Mouse (Mus musculus): ENCODE results near the gene Scaf8.
"Not testable (repeated sequence)": the region's sequence is repeated elsewhere in the genome, so short reads cannot be mapped to it uniquely, and the experiment has no call there.

Scaf8 gene

GRCm38 (mm10) chr17:3115380-3115974, 705 bp downstream of the Scaf8 start:
- DNase-seq (ENCODE audit: low spot score in 2 of 2): peak; percentile 33 to 40

DNA sequence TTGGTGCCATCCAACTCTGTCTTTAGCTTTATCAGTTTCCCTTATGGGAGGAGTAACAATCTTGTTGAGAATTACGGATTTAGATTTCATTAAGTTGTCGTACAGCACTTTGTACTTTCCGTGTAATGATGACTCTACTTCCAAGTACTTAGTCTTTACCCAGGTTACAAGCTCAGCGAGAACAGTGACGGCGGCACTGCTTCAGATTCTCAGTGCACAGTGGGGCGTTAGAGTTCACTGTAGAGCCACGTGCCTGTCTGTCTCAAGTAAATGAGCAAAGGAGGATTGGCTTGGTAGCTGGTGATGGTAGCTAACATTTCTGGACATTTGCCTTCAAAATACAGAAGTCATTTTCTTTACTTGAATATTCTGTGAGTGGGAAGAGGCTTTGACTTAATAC, 6.2 kb downstream of the Scaf8 start:
- not testable (repeated sequence) for DNase-seq (ENCODE audit: low spot score in 2 of 2)

DNA sequence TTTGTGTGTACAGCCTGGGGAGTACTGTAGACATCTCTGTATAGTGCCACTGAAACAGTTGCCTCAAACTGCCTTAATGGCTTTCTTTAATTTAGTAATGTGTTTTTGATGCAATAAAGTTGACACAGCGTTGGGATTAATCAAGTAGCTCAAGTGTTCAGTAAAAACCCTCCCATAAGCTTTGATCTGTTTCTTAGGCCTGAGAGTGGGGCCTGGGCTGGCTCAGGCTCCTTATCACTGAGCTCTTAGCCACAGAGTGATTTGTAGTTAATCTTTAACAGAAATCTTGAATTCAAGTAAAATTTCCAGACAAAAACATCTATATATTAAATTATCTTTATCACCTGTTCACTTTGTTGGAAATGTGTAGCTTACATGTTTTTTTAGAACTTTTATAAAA, 8.8 kb downstream of the Scaf8 start:
- DNase-seq (ENCODE audit: low spot score in 2 of 2): not testable (repeated sequence)

DNA sequence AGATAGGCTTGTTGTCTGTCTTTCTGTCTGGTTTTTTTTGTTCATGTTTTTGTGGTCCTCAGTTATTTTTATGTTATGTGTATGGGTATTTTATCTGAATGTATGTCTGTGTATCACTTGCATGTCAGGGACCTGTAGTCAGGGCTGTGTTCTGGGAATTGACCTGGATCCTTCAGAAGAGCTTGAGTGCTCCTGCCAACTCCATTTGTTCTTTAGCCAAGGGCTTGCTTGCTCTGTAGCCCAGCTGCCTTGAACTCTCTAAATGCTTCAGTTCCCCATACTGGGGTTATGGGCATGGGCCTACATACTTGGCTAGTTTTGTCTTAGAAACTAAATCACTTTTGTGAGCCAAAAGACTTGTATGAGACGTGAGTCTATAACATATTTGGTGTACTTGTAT, 13.9 kb downstream of the Scaf8 start:
- DNase-seq (ENCODE audit: low spot score in 2 of 2): no peak

GRCm38 (mm10) chr17:3129791-3130190, 15.0 kb downstream of the Scaf8 start:
- no peak for DNase-seq (ENCODE audit: low spot score in 2 of 2)

DNA sequence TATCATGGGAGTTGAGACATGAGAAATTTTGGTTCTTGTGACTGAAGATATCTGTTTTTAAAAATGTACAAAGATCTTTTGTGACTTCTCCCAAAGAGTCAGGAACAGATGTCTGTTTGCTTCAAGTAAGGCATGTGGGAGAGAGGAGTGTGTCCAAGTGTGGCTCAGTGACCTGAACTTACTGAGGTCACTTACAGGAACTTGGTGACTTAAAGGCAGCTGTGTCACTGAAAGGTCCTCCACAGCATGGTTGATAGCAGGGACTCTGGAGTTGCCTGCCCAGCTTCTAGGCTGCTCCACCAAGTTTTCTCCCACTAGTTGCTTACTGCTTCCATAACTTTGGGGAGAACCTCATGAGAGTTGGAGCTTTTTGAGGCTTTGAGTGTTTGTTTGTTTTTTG, 20.6 kb downstream of the Scaf8 start:
- no peak for DNase-seq (ENCODE audit: low spot score in 2 of 2)

DNA sequence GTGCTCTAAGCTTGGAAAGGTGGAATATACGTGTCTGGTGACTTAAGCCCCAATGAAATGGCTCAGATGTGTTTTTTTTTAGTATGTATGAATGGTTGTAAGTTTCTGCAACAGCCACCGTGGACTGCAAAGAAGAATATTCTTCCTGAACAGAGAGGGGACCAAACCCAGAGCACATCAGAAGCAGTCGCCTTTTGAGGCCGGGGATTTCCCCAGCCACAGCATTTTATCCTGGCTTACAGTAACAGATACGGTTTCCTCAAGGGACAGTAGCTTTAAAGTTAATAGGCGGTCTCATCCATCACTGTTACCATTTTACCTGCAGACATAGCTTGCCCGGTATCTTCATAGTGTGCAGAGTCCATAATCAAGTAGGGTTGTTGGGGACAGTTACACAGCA, 21.4 kb downstream of the Scaf8 start:
- no peak for DNase-seq (ENCODE audit: low spot score in 2 of 2)

GRCm38 (mm10) chr17:3138387-3138786, 23.6 kb downstream of the Scaf8 start:
- DNase-seq (ENCODE audit: low spot score in 2 of 2): no peak

DNA sequence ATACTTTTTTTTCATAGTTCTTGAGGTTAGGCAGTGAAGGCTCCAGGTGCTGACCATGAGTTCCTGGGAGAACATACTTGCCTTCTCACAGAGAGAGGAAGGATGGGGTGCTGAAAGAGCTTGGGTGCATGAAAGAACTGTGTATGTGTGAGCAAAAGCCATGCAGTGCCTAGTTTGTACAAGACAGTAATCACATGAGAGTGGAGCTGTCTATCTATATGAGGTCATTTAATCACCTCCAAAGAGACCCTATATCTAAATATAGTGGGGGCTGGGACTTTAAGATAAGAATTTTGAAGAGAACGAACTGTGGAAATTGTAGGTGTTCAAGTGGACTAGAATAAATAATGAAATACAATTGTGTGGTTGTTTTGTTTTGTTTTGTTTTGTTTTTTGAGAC, 25.3 kb downstream of the Scaf8 start:
- DNase-seq (ENCODE audit: low spot score in 2 of 2): no peak

DNA sequence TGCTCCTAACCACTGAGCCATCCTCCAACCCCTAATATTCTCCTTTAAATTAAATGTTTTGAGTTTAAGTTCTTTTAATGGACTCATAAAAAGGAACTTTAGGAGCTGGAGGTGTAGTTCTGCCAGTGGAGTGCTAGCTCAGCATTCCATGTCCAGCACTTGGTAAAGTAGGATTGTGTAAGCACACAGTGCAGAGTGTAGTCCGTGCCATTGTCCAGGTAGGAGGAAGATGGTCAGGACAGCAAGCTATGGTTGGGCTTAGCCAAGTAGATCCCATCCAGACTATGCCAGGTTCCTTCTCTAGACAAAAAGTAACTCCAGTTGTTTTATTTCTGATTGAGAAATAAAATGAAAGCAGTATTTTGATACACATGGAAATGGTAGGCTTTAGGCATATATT, 34.1 kb downstream of the Scaf8 start:
- DNase-seq (ENCODE audit: low spot score in 2 of 2): no peak

- no peak for DNase-seq (ENCODE audit: low spot score in 2 of 2)
These were observed 34.8 kb downstream of the Scaf8 start for GRCm38 (mm10) chr17:3149541-3149940.

GRCm38 (mm10) chr17:3150701-3151100, 35.9 kb downstream of the Scaf8 start:
- not testable (repeated sequence) for DNase-seq (ENCODE audit: low spot score in 2 of 2)

GRCm38 (mm10) chr17:3151181-3151580, 36.4 kb downstream of the Scaf8 start:
- DNase-seq (ENCODE audit: low spot score in 2 of 2): no peak

DNA sequence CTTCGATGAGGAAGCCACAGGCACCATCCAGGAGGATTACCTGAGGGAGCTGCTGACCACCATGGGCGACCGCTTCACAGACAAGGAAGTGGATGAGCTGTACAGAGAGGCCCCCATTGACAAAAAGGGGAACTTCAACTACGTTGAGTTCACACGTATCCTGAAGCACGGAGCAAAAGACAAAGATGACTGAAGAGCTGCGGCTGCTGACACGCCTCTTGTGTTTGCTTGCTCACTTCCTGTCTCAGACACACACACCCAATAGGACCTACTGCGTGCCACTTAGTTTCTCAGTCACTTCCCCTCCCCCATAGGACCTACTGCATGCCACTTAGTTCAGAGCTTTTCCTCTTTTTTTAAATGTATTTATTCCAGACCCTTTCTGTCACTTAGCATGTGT, 41.4 kb downstream of the Scaf8 start:
- not testable (repeated sequence) for DNase-seq (ENCODE audit: low spot score in 2 of 2)

DNA sequence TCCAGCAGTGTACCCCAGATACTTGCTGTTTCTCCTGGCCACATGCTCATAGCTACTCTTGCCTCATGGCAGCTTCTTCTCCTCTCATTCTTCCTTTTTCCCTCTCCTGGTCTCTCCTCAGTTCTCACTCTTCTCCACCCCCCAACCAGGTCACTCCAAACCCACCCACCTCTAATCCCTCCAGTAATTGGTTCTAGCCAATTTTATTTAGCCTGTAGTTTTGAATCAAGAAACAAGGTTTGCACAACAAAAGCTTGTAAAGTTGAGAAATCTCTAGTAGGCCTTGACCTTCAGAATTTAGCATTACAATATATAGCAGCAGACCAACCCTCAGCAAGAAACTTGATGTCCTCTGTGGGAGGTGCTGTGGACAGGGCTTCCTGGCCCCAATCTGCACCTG, 42.2 kb downstream of the Scaf8 start:
- DNase-seq (ENCODE audit: low spot score in 2 of 2): no peak

GRCm38 (mm10) chr17:3162905-3163304, 48.1 kb downstream of the Scaf8 start:
- no peak for DNase-seq (ENCODE audit: low spot score in 2 of 2)

- not testable (repeated sequence) for DNase-seq (ENCODE audit: low spot score in 2 of 2)
These were observed 65.7 kb downstream of the Scaf8 start for GRCm38 (mm10) chr17:3180425-3180945.

GRCm38 (mm10) chr17:3195483-3195882, 80.7 kb downstream of the Scaf8 start:
- DNase-seq (ENCODE audit: low spot score in 2 of 2): not testable (repeated sequence)

DNA sequence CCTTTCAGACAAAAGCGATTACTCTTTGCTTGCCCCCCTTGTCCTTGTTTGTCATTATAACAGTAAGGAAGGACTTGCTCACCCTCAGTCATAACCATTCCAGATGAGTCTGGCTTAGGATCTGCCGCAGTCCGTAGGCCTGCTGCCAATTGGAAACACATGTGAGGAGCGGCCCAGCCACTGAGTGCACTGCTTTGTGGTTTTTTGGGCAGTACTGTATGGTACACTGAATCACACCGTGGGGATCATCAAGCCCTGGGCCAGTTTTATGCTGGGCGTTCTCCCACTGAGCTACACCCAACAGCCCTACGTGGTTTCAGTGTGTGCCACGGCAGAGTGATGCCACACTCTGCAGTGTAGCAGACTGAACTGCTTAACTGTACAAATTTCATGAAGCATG, 85.6 kb downstream of the Scaf8 start:
- no peak for DNase-seq (ENCODE audit: low spot score in 2 of 2)

- no peak for DNase-seq (ENCODE audit: low spot score in 2 of 2)
These were observed 89.1 kb downstream of the Scaf8 start for GRCm38 (mm10) chr17:3203916-3204315.

DNA sequence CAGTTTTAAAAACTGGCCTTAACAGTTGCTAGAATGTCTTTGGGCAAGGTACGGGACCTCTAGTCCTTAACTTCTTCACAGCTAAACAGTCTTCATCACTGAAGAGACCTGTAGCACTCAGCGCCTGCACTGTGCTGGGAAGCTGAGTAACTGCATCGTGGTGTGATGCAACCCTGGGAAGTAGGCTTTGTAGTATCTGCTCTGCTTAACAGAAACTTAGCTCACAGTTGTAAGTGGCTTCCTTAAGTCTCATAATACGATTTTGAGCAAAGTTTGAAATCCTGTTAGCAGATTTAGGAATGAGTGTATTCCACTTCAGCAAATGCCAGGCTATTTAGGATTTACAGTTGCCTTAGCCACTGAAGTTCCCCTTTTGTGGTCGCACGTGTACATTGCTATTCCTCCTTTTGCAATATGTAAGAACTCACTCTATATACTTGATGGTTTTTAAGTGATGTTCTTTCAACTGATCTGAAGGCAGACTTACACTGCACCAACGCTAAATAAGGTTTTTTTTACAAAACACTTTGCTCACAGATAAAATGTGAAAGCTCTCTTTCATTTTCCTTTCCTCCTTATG, 90.1 kb downstream of the Scaf8 start:
- DNase-seq (ENCODE audit: low spot score in 2 of 2): no peak

- DNase-seq (ENCODE audit: low spot score in 2 of 2): no peak
These were observed 92.0 kb downstream of the Scaf8 start for GRCm38 (mm10) chr17:3206527-3207398.
